Mouse (Mus musculus) ES-Bruce4 (cell line): ENCODE measurements around the gene Serpina11.

ENCODE experiments used
- CTCF ChIP-seq: IDR thresholded peaks from one replicate; pipeline ENCODE4 v1.8.1; 2011; ENCODE audit warnings: low read depth, low read length
- EP300 ChIP-seq: IDR thresholded peaks from 2 replicates; pipeline ENCODE4 v1.6.1; 2011; ENCODE audit warnings: low read depth, low read length; ENCODE audit not compliant: insufficient read depth
- POLR2A ChIP-seq: IDR thresholded peaks from one replicate; pipeline ENCODE4 v1.8.1; 2011; ENCODE audit warnings: low read length; ENCODE audit not compliant: insufficient read depth

- TF ChIP-seq CTCF (no peak), EP300 (no peak), POLR2A (no peak)
Measured at GRCm38 (mm10) chr12:103989857-103990256, at the start of gene Serpina11.
